Mouse (Mus musculus) megakaryocyte, embryonic 14.5 days (primary cell): ENCODE measurements around the gene Kif27.

ENCODE experiments used
- FLI1 ChIP-seq: IDR thresholded peaks from 2 replicates; pipeline ENCODE4 v1.6.1; 2012; ENCODE audit warnings: low read length, inconsistent platforms, mixed read lengths
- GATA1 ChIP-seq: IDR thresholded peaks from 3 replicates; pipeline ENCODE4 v1.6.1; 2012; ENCODE audit warnings: mixed read lengths, low read length, inconsistent platforms, borderline replicate concordance

- TF ChIP-seq GATA1 = no peak
- no peak for TF ChIP-seq FLI1
Measured at GRCm38 (mm10) chr13:58387948-58388347, 29.0 kb upstream of the Kif27 start.
